Mouse (Mus musculus) left cerebral cortex, adult 2 months (tissue): ENCODE measurements around the gene Bcl2a1a. TPM values are rescaled to one million over a fixed set of nuclear protein-coding genes. Genes with fewer than 3 reads are reported as not detected.
"Not testable (repeated sequence)": the region's sequence is repeated elsewhere in the genome, so short reads cannot be mapped to it uniquely, and the experiment has no call there.

Source experiments
- DNase-seq, 2 experiments: peaks; one replicate each; pipeline ENCODE4 v3.0.0; 2021 to 2022; ENCODE audit warnings: low spot score in 2 of 2, mixed read lengths in 1 of 2; ENCODE audit errors: extremely low spot score in 1 of 2
- H3K27ac ChIP-seq: fragments of 200-600 bp; 2 replicates; pipeline ENCODE4 v1.8.1; 2022
- H3K4me3 ChIP-seq: fragments of 200-600 bp; 2 replicates; pipeline ENCODE4 v1.8.1; 2022
- CTCF ChIP-seq: fragments of 200-600 bp; IDR thresholded peaks from 2 replicates; pipeline ENCODE4 v1.8.1; 2022; ENCODE audit warnings: antibody characterized with exemption, mild to moderate bottlenecking, moderate library complexity
- intact Hi-C: fragments of 180-260 bp; cut with DNase I; formaldehyde crosslinking; loops from one replicate; pipeline ENCODE4 v1.15.1; 2025
- long read RNA-seq, 2 experiments: library from polyadenylated mRNA; stranded (forward); transcript quantifications; one replicate each; pipeline ENCODE4 v2.0.0; 2021; ENCODE audit warnings: borderline mapping rate in 2 of 2
- total RNA-seq, 2 experiments: library from RNA; stranded (reverse); gene quantifications; 2 replicates each; pipeline ENCODE4 v1.2.3; 2021

Bcl2a1a gene
- total RNA-seq, result under 1 TPM in 1 of 2 experiments, not detected in 1; 0.54 TPM
- long read RNA-seq, experiment 1, result 0 reads
- long read RNA-seq, experiment 2, result 0 reads

GRCm38 (mm10) chr9:88956670-88957153, at the start of gene Bcl2a1a:
Gene Bcl2a1a (plus strand): TSS chr9:88956900.
- intact Hi-C loops, DNase-seq, H3K4me3 ChIP-seq, H3K27ac ChIP-seq: not testable (repeated sequence)

- H3K27ac ChIP-seq, DNase-seq, intact Hi-C loops, H3K4me3 ChIP-seq: not testable (repeated sequence)
Measured at GRCm38 (mm10) chr9:88916576-88916975, 40.1 kb upstream of the Bcl2a1a start.

- H3K27ac ChIP-seq, H3K4me3 ChIP-seq: not testable (repeated sequence)
- DNase-seq, result peak in 1 of 2 experiments; percentile 13
- intact Hi-C loops, result loop anchor here (10.0 kb wide), 1 partner anchor 746 kb away; no protein-coding TSS in a partner anchor
- TF ChIP-seq CTCF, result peak; percentile 32
Measured at GRCm38 (mm10) chr9:88938312-88938711, 18.4 kb upstream of the Bcl2a1a start.

- DNase-seq, H3K4me3 ChIP-seq, H3K27ac ChIP-seq, intact Hi-C loops: not testable (repeated sequence)
Measured at GRCm38 (mm10) chr9:88951466-88951865, 5.2 kb upstream of the Bcl2a1a start.

- H3K27ac ChIP-seq, H3K4me3 ChIP-seq, intact Hi-C loops, DNase-seq: not testable (repeated sequence)
Measured at GRCm38 (mm10) chr9:88953151-88953550, 3.5 kb upstream of the Bcl2a1a start.

GRCm38 (mm10) chr9:88955224-88955623, 1.5 kb upstream of the Bcl2a1a start:
- intact Hi-C loops, result not testable (repeated sequence)

GRCm38 (mm10) chr9:88956035-88956434, 665 bp upstream of the Bcl2a1a start:
- DNase-seq, intact Hi-C loops, H3K4me3 ChIP-seq: not testable (repeated sequence)

More at GRCm38 (mm10) chr9:88955224-88955623, 1.5 kb upstream of the Bcl2a1a start:
- DNase-seq, H3K4me3 ChIP-seq, H3K27ac ChIP-seq: not testable (repeated sequence)

GRCm38 (mm10) chr9:88958891-88959290, 2.2 kb downstream of the Bcl2a1a start:
- Histone ChIP-seq H3K27ac (no peak overlapping the region), H3K4me3 (no peak overlapping the region)
- no peak for TF ChIP-seq CTCF
- no peak for DNase-seq
- intact Hi-C loops, result no loop called here

More at GRCm38 (mm10) chr9:88956035-88956434, 665 bp upstream of the Bcl2a1a start:
- not testable (repeated sequence) for H3K27ac ChIP-seq

GRCm38 (mm10) chr9:88959981-88960380, 3.3 kb downstream of the Bcl2a1a start:
- not testable (repeated sequence) for DNase-seq

GRCm38 (mm10) chr9:88966462-88966861, 9.8 kb downstream of the Bcl2a1a start:
- intact Hi-C loops, DNase-seq, H3K27ac ChIP-seq, H3K4me3 ChIP-seq: not testable (repeated sequence)

More at GRCm38 (mm10) chr9:88959981-88960380, 3.3 kb downstream of the Bcl2a1a start:
- H3K27ac ChIP-seq, H3K4me3 ChIP-seq, intact Hi-C loops: not testable (repeated sequence)

GRCm38 (mm10) chr9:88969502-88969901, 12.8 kb downstream of the Bcl2a1a start:
- intact Hi-C loops, H3K4me3 ChIP-seq, DNase-seq, H3K27ac ChIP-seq: not testable (repeated sequence)

- intact Hi-C loops, H3K4me3 ChIP-seq, DNase-seq, H3K27ac ChIP-seq: not testable (repeated sequence)
Measured at GRCm38 (mm10) chr9:88976875-88977274, 20.2 kb downstream of the Bcl2a1a start.

GRCm38 (mm10) chr9:88979781-88980180, 23.1 kb downstream of the Bcl2a1a start:
- DNase-seq, H3K4me3 ChIP-seq, intact Hi-C loops, H3K27ac ChIP-seq: not testable (repeated sequence)

GRCm38 (mm10) chr9:89001541-89001940, 44.8 kb downstream of the Bcl2a1a start:
- H3K27ac ChIP-seq, H3K4me3 ChIP-seq, DNase-seq, intact Hi-C loops: not testable (repeated sequence)

Other genes starting within 250 kb of the Bcl2a1a start
- 10 to 100 TPM; 26.6 to 31.8 TPM for gene Mthfsl, start 236.6 kb upstream of the Bcl2a1a start, total RNA-seq
- under 1 TPM in 1 of 2 experiments, not detected in 1; 0.45 TPM for gene Bcl2a1d, start 225.0 kb upstream of the Bcl2a1a start, total RNA-seq
- under 1 TPM in 1 of 2 experiments, not detected in 1; 0.43 TPM for gene Trim43c, start 117.7 kb upstream of the Bcl2a1a start, total RNA-seq
- under 1 TPM; 0.38 to 0.47 TPM for gene Trim43b, start 135.9 kb downstream of the Bcl2a1a start, total RNA-seq
- gene Bcl2a1b, start 242.3 kb downstream of the Bcl2a1a start, total RNA-seq, result 1 to 10 TPM in 1 of 2 experiments, under 1 TPM in 1; 0.79 to 1.1 TPM
- not detected for gene Gm29094, start 242.5 kb downstream of the Bcl2a1a start, total RNA-seq